Mouse (Mus musculus) regulatory T cell (primary cell): Measurements from ENCODE around the gene Col2a1.

Experiments
- in situ Hi-C: fragments of 300-600 bp; cut with MboI, MseI; formaldehyde crosslinking; loops from one replicate; pipeline ENCODE4 v1.15.1; 2025; ENCODE audit warnings: high pct_unique_total_duplicates

Gene Col2a1

DNA sequence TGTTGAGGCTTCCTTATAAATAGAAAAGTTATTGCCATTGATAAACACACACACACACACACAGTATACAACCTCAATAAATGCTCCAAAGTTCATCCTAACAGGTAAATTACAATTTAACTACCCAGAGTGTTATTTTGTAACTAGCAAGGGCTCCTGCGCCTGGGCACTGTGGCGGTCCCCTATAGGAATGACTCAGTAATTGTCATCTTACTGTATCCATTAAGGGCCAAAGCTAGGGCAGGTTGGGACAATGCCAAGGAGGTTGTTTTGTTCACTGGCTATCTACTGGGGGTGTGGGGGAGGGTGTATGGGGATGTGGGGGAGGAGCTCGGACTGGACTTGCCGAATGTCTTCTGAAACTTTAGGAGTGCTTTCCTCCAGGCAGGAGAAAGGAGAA, 77.5 kb downstream of the Col2a1 start:
- in situ Hi-C loops: no loop called here
